Mouse (Mus musculus) ES-CJ7 (cell line): Measurements from ENCODE around the gene Olfr1357.
"Not testable (repeated sequence)": the region's sequence is repeated elsewhere in the genome, so short reads cannot be mapped to it uniquely, and the experiment has no call there.

ENCODE experiments used
- DNase-seq: peaks from one replicate; pipeline ENCODE4 v3.0.0; 2011; ENCODE audit warnings: low read depth, low spot score

Gene Olfr1357

GRCm38 (mm10) chr10:78617974-78618373, at the start of gene Olfr1357:
Gene Olfr1357 (minus strand): TSS chr10:78618074.
- no peak for DNase-seq

- peak; percentile 9 for DNase-seq
These were observed 48.8 kb upstream of the Olfr1357 start for GRCm38 (mm10) chr10:78666696-78667095.

GRCm38 (mm10) chr10:78664546-78664945, 46.7 kb upstream of the Olfr1357 start:
- DNase-seq: no peak

GRCm38 (mm10) chr10:78661198-78661597, 43.3 kb upstream of the Olfr1357 start:
- DNase-seq: no peak

- DNase-seq: peak; percentile 59
These were observed 14.4 kb upstream of the Olfr1357 start for GRCm38 (mm10) chr10:78632311-78632710.

GRCm38 (mm10) chr10:78630194-78630593, 12.3 kb upstream of the Olfr1357 start:
- no peak for DNase-seq

GRCm38 (mm10) chr10:78623143-78623542, 5.3 kb upstream of the Olfr1357 start:
- DNase-seq: not testable (repeated sequence)

- DNase-seq: no peak
These were observed 10.3 kb downstream of the Olfr1357 start for GRCm38 (mm10) chr10:78607602-78608001.

- peak; percentile 40 for DNase-seq
These were observed 12.8 kb downstream of the Olfr1357 start for GRCm38 (mm10) chr10:78605080-78605479.

- no peak for DNase-seq
These were observed 18.0 kb downstream of the Olfr1357 start for GRCm38 (mm10) chr10:78599865-78600264.

GRCm38 (mm10) chr10:78594566-78594965, 23.3 kb downstream of the Olfr1357 start:
- DNase-seq: no peak

GRCm38 (mm10) chr10:78594157-78594556, 23.7 kb downstream of the Olfr1357 start:
- no peak for DNase-seq

GRCm38 (mm10) chr10:78593736-78594135, 24.1 kb downstream of the Olfr1357 start:
- DNase-seq: no peak

GRCm38 (mm10) chr10:78592856-78593379, 25.0 kb downstream of the Olfr1357 start:
- DNase-seq: no peak

GRCm38 (mm10) chr10:78591406-78592328, 26.2 kb downstream of the Olfr1357 start, which contains the start of gene Syde1:
Gene Syde1 (minus strand): TSS chr10:78591964.
- peak; percentile 36 for DNase-seq

- DNase-seq: no peak
These were observed 27.1 kb downstream of the Olfr1357 start for GRCm38 (mm10) chr10:78590744-78591143.

- no peak for DNase-seq
These were observed 28.0 kb downstream of the Olfr1357 start for GRCm38 (mm10) chr10:78589901-78590300.

GRCm38 (mm10) chr10:78589291-78589690, 28.6 kb downstream of the Olfr1357 start:
- DNase-seq: no peak

- DNase-seq: no peak
These were observed 31.8 kb downstream of the Olfr1357 start for GRCm38 (mm10) chr10:78586026-78586425.

GRCm38 (mm10) chr10:78585606-78586005, 32.3 kb downstream of the Olfr1357 start:
- peak; percentile 19 for DNase-seq

- no peak for DNase-seq
These were observed 32.9 kb downstream of the Olfr1357 start for GRCm38 (mm10) chr10:78584996-78585395.

- DNase-seq: no peak
These were observed 33.9 kb downstream of the Olfr1357 start for GRCm38 (mm10) chr10:78583939-78584338.

- no peak for DNase-seq
These were observed 34.5 kb downstream of the Olfr1357 start for GRCm38 (mm10) chr10:78583347-78583746.
